Mouse (Mus musculus) brain, embryonic 18.5 days (tissue): ENCODE data around the gene Pcca.

Experiments used
- DNase-seq: peaks from one replicate; pipeline ENCODE4 v3.0.0-alpha.2; 2012; ENCODE audit warnings: low read depth, low spot score

Pcca gene

DNA sequence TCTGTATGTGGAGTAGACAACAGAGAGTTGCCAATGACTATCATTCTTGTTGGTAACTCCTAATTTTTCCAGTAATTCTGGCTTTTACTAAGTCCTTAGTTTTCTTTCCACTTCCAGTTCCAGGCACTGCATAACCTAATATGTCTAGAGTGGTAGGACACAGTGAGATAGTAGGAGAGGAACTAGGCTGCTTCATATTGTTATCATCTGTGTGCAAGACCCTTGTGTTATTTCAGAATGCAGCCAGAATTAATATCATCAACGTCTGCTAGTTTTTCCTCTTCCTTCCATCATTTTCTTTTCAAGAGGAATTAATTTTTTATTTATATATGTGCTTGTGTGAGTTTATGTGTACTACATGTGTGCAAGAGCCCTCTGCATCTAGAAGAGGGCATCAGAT lies 114.1 kb downstream of the Pcca start:
- DNase-seq: no peak

- no peak for DNase-seq
Measured at GRCm38 (mm10) chr14:122649336-122649950, 115.3 kb downstream of the Pcca start.

DNA sequence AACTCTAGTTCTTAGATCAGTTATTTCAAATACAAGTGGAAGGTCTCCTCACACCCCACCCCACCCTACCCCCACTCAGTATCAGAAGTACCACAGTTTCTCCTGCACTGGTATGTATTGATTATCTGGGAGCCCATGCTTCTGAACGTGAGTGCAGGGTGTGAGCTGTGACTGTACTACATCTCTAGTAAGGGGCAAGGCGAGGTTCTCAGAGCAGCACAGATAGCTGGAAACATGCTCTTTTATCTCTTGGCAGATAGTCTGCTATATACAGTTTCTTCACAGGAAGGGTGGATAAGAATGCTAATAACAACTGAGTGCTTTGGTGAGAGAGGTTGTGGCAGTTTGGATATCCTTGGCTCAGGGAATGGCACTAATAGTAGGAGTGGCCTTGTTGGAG lies 117.6 kb downstream of the Pcca start:
- no peak for DNase-seq

GRCm38 (mm10) chr14:122675661-122676060 lies 141.5 kb downstream of the Pcca start:
- no peak for DNase-seq

DNA sequence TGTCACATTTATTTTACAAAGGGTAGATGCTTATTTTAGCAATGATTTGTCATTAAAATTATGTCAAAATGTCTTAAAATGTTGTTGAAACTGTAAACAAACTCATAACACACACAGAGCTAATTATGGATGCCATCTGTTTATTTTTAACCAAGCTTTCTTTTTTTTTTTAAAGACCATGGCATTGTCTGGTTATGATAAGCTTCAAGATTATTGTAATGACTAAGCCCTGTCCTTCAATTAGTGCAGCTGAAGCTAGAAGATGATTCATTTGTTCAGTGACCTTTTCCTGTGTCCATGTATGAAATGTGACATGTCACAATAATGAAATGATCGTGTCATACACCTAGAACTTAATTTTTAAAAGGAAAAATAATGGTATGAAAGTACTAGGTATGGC lies 149.5 kb downstream of the Pcca start:
- DNase-seq: no peak

- DNase-seq: no peak
Measured at GRCm38 (mm10) chr14:122684250-122684649, 150.1 kb downstream of the Pcca start.

DNA sequence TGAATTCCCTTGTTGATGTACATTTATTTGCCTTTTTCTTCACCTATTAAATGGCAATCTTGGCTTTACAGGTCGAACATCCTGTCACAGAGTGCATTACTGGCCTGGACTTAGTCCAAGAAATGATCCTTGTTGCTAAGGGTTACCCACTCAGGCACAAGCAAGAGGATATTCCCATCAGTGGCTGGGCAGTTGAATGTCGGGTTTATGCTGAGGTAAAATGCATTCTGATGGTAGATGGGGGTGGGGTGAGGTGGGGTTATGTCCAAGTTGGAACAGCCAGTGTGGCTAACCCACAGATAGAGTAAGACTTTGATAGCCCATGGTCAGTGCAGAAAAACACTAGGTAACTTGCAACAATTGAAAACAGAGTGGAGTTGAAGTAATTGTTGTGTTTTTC lies 150.7 kb downstream of the Pcca start:
- no peak for DNase-seq

GRCm38 (mm10) chr14:122687398-122687797 lies 153.3 kb downstream of the Pcca start:
- no peak for DNase-seq

DNA sequence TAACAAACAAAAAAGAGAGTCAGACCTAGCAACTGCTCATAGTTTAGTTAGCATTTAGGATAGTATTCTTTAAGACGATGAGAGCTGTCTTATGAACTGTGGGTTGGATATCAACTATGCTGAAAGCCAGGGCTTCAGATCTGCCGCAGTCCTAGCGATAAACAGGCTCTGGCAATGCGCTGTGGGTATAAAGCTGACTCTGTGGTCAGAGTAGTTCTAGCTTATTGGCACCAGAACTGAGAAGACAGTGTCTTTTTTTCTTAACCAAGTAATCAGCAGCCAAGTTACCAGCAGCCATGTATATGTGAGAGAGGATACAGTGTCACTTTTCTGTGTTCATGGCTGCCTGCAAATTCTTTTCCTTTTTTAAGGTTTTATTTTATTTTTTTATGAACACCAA lies 154.3 kb downstream of the Pcca start:
- DNase-seq: no peak

DNA sequence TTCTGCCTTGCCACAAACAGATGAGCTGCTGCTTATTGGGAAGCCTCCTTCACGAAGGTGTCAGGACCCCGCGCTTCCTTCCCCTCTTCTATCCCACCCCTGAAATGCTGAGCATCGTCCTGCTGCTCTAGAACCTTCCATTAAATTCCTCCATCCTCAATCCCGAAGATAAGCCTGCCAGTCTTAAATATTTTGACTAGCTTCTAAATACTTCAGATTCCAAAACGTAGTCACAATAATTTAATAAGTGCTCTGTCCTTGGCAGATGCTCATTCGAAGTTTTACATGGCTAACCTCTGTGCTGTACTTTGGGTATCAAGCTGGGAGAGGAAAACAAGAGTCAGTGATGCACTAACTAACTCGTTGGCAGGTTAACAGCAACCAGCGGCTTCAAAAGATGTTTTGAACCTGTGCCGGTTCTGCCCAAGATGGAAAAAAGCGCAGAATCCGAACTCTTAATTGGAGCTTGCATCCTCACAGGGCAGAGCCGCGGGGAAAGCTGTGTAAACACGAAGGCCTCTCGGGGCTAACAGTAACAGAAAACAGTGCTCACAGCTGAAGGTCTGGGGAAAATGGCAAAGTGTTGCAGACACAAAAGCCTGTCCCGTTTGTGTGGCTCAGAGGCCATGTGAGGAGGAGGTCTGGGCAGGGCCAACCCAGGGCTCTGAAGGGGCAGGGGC lies 155.2 kb downstream of the Pcca start:
- DNase-seq: no peak

GRCm38 (mm10) chr14:122691555-122691954 lies 157.4 kb downstream of the Pcca start:
- no peak for DNase-seq

GRCm38 (mm10) chr14:122700333-122700732 lies 166.2 kb downstream of the Pcca start:
- DNase-seq: no peak

- no peak for DNase-seq
Measured at GRCm38 (mm10) chr14:122713793-122714192, 179.7 kb downstream of the Pcca start.

DNA sequence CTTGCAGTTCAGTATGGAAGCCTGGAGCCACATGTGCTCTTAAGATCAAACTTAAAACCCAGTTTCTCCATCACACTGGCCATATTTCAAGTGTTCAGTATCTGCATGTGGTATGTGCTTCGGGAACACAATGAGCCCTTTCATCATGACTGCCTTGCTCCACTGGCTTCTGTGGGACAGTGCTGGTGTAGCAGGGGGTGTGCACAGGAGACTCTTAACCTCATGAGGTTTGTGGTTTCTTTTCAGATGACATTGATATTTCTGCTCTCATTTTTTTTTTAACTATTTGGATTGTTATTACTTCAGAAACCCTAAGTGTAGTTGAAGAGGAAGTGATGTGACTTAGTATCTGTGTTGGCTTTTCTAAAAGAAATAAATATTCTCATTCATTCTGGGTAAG lies 180.8 kb downstream of the Pcca start:
- no peak for DNase-seq

DNA sequence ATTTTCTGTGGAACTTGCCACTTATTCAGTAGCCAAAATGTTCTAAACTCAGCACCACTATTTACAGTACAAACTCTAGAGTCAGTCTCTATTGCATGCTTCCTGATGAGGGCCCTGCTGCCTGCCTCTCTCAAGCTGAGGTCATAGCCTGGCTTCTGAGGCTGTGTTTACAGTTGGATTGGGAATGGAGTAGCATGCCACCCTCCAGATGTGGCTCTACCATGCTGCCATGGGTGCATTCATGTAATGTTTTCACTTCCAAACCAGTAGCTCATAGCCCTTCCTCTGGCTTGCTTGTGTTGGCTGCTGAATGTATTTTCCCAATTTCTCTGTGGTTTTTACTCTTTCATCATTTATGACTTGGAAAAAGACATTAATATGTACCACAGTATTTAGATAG lies 181.9 kb downstream of the Pcca start:
- DNase-seq: no peak

GRCm38 (mm10) chr14:122719496-122720080 lies 185.5 kb downstream of the Pcca start:
- no peak for DNase-seq

- no peak for DNase-seq
Measured at GRCm38 (mm10) chr14:122720989-122721388, 186.9 kb downstream of the Pcca start.

GRCm38 (mm10) chr14:122721750-122722149 lies 187.6 kb downstream of the Pcca start:
- no peak for DNase-seq

GRCm38 (mm10) chr14:122726456-122726855 lies 192.3 kb downstream of the Pcca start:
- DNase-seq: no peak

DNA sequence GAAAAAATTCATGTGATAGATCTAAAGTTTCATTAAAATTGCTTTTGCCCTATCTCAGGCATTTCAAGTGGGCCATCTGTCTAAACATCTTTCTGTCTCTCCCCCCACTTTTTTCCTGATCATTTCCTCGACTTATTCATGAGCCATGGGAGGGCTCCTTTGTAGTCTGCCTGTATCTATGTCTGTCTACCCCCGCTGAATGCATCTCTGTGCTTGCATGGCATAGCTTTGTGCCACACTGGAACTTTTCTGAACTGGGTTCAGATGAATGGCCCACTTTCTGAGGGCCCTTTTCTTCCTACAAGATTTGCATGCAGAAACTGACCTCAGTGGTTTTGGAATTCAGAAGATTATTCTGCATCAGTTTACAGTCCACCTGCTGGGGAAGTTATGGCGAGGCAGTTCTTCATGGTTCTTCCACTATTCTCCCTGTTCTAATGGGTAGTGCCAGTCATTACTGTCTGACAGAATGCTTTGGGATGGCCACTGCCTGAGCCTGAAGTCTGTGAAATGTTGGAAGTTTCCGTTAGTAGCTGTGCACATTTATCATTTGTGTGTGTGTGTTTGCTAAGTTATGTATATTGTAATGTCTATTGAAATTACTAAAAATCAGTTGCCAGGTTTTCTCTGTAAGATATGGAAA lies 195.4 kb downstream of the Pcca start:
- no peak for DNase-seq

DNA sequence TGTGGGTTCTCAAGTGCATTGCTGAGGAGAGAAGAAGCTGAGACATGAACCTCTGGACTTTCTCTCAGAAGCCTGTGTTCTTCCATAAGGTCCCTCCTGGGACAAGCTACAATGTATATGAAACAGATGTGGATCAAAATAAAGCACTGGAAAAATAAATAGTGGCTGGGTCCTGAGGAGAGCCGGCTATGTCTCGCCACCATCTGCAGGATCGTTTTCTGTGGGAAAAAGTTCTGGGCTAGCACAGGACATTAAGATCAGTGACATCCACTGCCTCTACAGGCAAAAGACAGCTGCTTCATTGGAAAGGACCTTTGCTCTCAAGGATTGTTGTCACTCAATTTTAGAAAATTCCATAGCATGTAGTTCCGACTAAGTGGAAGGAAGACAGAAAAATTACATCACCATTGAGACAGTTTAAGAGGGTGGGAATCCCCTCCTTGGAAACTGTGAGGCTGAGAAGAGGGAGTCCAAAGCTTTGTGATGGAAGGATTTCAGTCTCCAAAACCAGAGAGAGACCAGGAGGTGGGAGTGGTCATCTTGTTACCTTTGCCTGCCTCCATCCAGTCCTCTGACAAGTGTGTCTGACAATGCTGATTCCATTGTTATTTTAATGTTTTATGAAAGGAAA lies 196.9 kb downstream of the Pcca start:
- no peak for DNase-seq

- no peak for DNase-seq
Measured at GRCm38 (mm10) chr14:122736806-122737205, 202.7 kb downstream of the Pcca start.
